Mouse (Mus musculus) CH12.LX (cell line): ENCODE results near the gene Olfr108. TPM values are rescaled to one million over a fixed set of nuclear protein-coding genes. Genes with fewer than 3 reads are reported as not detected.

Experiments used
- DNase-seq: peaks from one replicate; pipeline ENCODE4 v3.0.0-alpha.2; 2013; ENCODE audit errors: extremely low read depth
- H3K27ac ChIP-seq: 2 replicates; pipeline ENCODE4 v1.5.1; 2012; ENCODE audit warnings: low read depth, mild to moderate bottlenecking, control low read depth, moderate library complexity; ENCODE audit not compliant: insufficient read depth
- H3K27me3 ChIP-seq: replicated peaks from 2 replicates; pipeline ENCODE3; 2012; ENCODE audit warnings: inconsistent platforms
- H3K36me3 ChIP-seq, 2 experiments: replicated peaks in 1 of 2; 2 replicates each; pipeline versions ENCODE3 to v1.6.1; 2012; ENCODE audit warnings: inconsistent platforms in 1 of 2, low read length in 1 of 2, mild to moderate bottlenecking in 1 of 2, mixed read lengths in 1 of 2, moderate library complexity in 1 of 2; ENCODE audit not compliant: control insufficient read depth in 1 of 2, insufficient read depth in 1 of 2
- H3K4me1 ChIP-seq, 2 experiments: 2 replicates each; pipeline ENCODE4 v1.6.1; 2012; ENCODE audit warnings: inconsistent platforms in 1 of 2, moderate library complexity in 1 of 2; ENCODE audit not compliant: insufficient read depth in 2 of 2, control insufficient read depth in 1 of 2
- H3K4me2 ChIP-seq: 2 replicates; pipeline ENCODE4 v1.6.1; 2012; ENCODE audit warnings: low read depth, mild to moderate bottlenecking, control low read depth; ENCODE audit not compliant: poor library complexity, insufficient read depth, severe bottlenecking
- H3K4me3 ChIP-seq, 3 experiments: fragments of 150-350 bp in 1 of 3; sonication (generic) in 1 of 3; replicated peaks in 1 of 3; 2 replicates each; pipeline versions ENCODE3 to v1.5.1; 2011 to 2012; ENCODE audit warnings: low read depth in 2 of 3, low read length in 2 of 3, mild to moderate bottlenecking in 2 of 3, moderate library complexity in 2 of 3, control low read depth in 1 of 3, improper control_type of control experiment in 1 of 3, inconsistent platforms in 1 of 3, mixed read lengths in 1 of 3; ENCODE audit not compliant: poor library complexity in 1 of 3
- H3K79me2 ChIP-seq: replicated peaks from 2 replicates; pipeline ENCODE4 v1.6.1; 2012; ENCODE audit warnings: mild to moderate bottlenecking, moderate library complexity; ENCODE audit not compliant: control insufficient read depth, poor library complexity, insufficient read depth, severe bottlenecking; ENCODE audit errors: extremely low read depth
- H3K9ac ChIP-seq: 2 replicates; pipeline ENCODE4 v1.6.1; 2012; ENCODE audit warnings: low read depth, mild to moderate bottlenecking, control low read depth, moderate library complexity; ENCODE audit not compliant: insufficient read depth
- H3K9me3 ChIP-seq: replicated peaks from 2 replicates; pipeline ENCODE3; 2012; ENCODE audit warnings: low read length, inconsistent platforms, mixed read lengths
- CHD1 ChIP-seq: IDR thresholded peaks from 2 replicates; pipeline ENCODE4 v1.6.1; 2012; ENCODE audit warnings: low read depth, low read length, improper control_type of control experiment, inconsistent platforms
- E2F4 ChIP-seq: IDR thresholded peaks from 2 replicates; pipeline ENCODE4 v1.6.1; 2011; ENCODE audit warnings: low read depth, low read length, improper control_type of control experiment; ENCODE audit not compliant: insufficient replicate concordance
- ELF1 ChIP-seq: IDR thresholded peaks from 2 replicates; pipeline ENCODE4 v1.6.1; 2014; ENCODE audit warnings: low read depth, mild to moderate bottlenecking, inconsistent platforms, low read length, improper control_type of control experiment
- GABPA ChIP-seq: IDR thresholded peaks from 2 replicates; pipeline ENCODE4 v1.6.1; 2012; ENCODE audit warnings: low read depth, low read length, improper control_type of control experiment, inconsistent platforms; ENCODE audit not compliant: insufficient replicate concordance
- HCFC1 ChIP-seq: IDR thresholded peaks from 2 replicates; pipeline ENCODE4 v1.6.1; 2012; ENCODE audit warnings: low read depth, mild to moderate bottlenecking, inconsistent platforms, low read length, improper control_type of control experiment
- IRF4 ChIP-seq: IDR thresholded peaks from 2 replicates; pipeline ENCODE4 v1.6.1; 2014; ENCODE audit warnings: low read depth, mild to moderate bottlenecking, inconsistent platforms, low read length, improper control_type of control experiment
- MAFK ChIP-seq: IDR thresholded peaks from 2 replicates; pipeline ENCODE4 v1.6.1; 2011; ENCODE audit warnings: low read length, improper control_type of control experiment; ENCODE audit not compliant: insufficient replicate concordance
- MAZ ChIP-seq: IDR thresholded peaks from 2 replicates; pipeline ENCODE4 v1.6.1; 2012; ENCODE audit warnings: low read depth, mild to moderate bottlenecking, inconsistent platforms, low read length, improper control_type of control experiment, moderate library complexity
- MEF2A ChIP-seq: IDR thresholded peaks from 2 replicates; pipeline ENCODE4 v1.6.1; 2014; ENCODE audit warnings: low read depth, mild to moderate bottlenecking, inconsistent platforms, low read length, improper control_type of control experiment, borderline replicate concordance
- NELFE ChIP-seq: IDR thresholded peaks from 2 replicates; pipeline ENCODE4 v1.6.1; 2011; ENCODE audit warnings: low read depth, low read length, improper control_type of control experiment
- NRF1 ChIP-seq: IDR thresholded peaks from 2 replicates; pipeline ENCODE4 v1.6.1; 2014; ENCODE audit warnings: low read depth, mild to moderate bottlenecking, inconsistent platforms, low read length, improper control_type of control experiment, moderate library complexity
- RAD21 ChIP-seq: IDR thresholded peaks from 2 replicates; pipeline ENCODE4 v1.6.1; 2011; ENCODE audit warnings: low read depth, mild to moderate bottlenecking, low read length, improper control_type of control experiment, moderate library complexity
- RCOR1 ChIP-seq: conservative IDR thresholded peaks from 2 replicates; pipeline ENCODE4 v1.6.1; 2012; ENCODE audit warnings: low read depth, mild to moderate bottlenecking, inconsistent platforms, low read length, improper control_type of control experiment
- TBP ChIP-seq: conservative IDR thresholded peaks from 2 replicates; pipeline ENCODE4 v1.6.1; 2011; ENCODE audit warnings: low read depth, low read length, improper control_type of control experiment
- TCF12 ChIP-seq: IDR thresholded peaks from 2 replicates; pipeline ENCODE4 v1.6.1; 2014; ENCODE audit warnings: low read depth, mild to moderate bottlenecking, inconsistent platforms, low read length, improper control_type of control experiment
- USF2 ChIP-seq: conservative IDR thresholded peaks from 2 replicates; pipeline ENCODE4 v1.6.1; 2011; ENCODE audit warnings: low read depth, low read length, improper control_type of control experiment
- ZC3H11A ChIP-seq: IDR thresholded peaks from 2 replicates; pipeline ENCODE4 v1.6.1; 2012; ENCODE audit warnings: low read depth, mild to moderate bottlenecking, inconsistent platforms, low read length, improper control_type of control experiment
- ZMIZ1 ChIP-seq: IDR thresholded peaks from 2 replicates; pipeline ENCODE4 v1.6.1; 2012; ENCODE audit warnings: low read depth, mild to moderate bottlenecking, inconsistent platforms, low read length, improper control_type of control experiment
- ZNF384 ChIP-seq: IDR thresholded peaks from 2 replicates; pipeline ENCODE4 v1.6.1; 2012; ENCODE audit warnings: low read depth, low read length, improper control_type of control experiment, inconsistent platforms
- dilution Hi-C: fragments of 300-500 bp; cut with MboI; formaldehyde crosslinking; loops from 2 replicates; pipeline ENCODE4 v1.14.3; 2020; ENCODE audit warnings: low sequenced_read_pairs; ENCODE audit not compliant: extremely low pct_unique_long_range_greater_than_20kb, extremely low pct_ligation_motif_present
- in situ Hi-C: fragments of 300-500 bp; cut with MboI; formaldehyde crosslinking; loops from 3 replicates; pipeline ENCODE4 v1.14.3; 2019; ENCODE audit warnings: low sequenced_read_pairs, low pct_ligation_motif_present, low pct_unique_long_range_greater_than_20kb, mixed read lengths
- polyA plus RNA-seq: library from polyadenylated mRNA; unstranded; fragments of >175 nt; gene quantifications from 2 replicates; pipeline ENCODE4 v1.2.1, GENCODE M21; 2012; ENCODE audit warnings: low read depth; ENCODE audit not compliant: insufficient read length
- total RNA-seq, 2 experiments: library from RNA; depleted of rRNA; stranded (reverse); fragments of 300-350 nt in 1 of 2; fragments of >200 nt in 1 of 2; gene quantifications; 2 replicates each; pipeline ENCODE4 v1.2.3; 2012 to 2014

The Olfr108 gene
- total and polyA plus RNA-seq, 3 experiments: not detected

GRCm38 (mm10) chr17:37413380-37413779, 31.9 kb upstream of the Olfr108 start:
- no peak for TF ChIP-seq IRF4
- TF ChIP-seq NRF1: no peak
- no peak overlapping the region for H3K4me2 ChIP-seq
- no peaks in the 10 kb centered on the region for H3K9me3 ChIP-seq
- H3K79me2 ChIP-seq: no peaks in the 10 kb centered on the region
- no peak overlapping the region for H3K27ac ChIP-seq
- no peak overlapping the region for H3K9ac ChIP-seq
- DNase-seq: no peak
- H3K4me3 ChIP-seq: no peak overlapping the region
- in situ Hi-C loops: no loop called here
- H3K27me3 ChIP-seq: no peaks in the 10 kb centered on the region
- no peaks in the 10 kb centered on the region for H3K36me3 ChIP-seq
- H3K4me1 ChIP-seq: no peaks in the 10 kb centered on the region
- dilution Hi-C loops: no loop called here

GRCm38 (mm10) chr17:37458616-37459015, 13.3 kb downstream of the Olfr108 start, which contains the start of gene Olfr109:
Gene Olfr109 (plus strand): TSS chr17:37458916.
- dilution Hi-C loops (no loop called here), in situ Hi-C loops (no loop called here)
- Histone ChIP-seq H3K4me3 (no peak within 1 kb of the TSS), H3K27ac (no peak within 1 kb of the TSS), H3K9ac (no peak within 1 kb of the TSS), H3K36me3 (no peaks in the 10 kb centered on the region), H3K27me3 (no peaks in the 10 kb centered on the region), H3K4me2 (no peak within 1 kb of the TSS), H3K9me3 (no peaks in the 10 kb centered on the region), H3K79me2 (no peaks in the 10 kb centered on the region), H3K4me1 (no peaks in the 10 kb centered on the region)
- DNase-seq: no peak
- TF ChIP-seq TBP (no peak), CHD1 (no peak), ZC3H11A (no peak), RCOR1 (no peak), ZNF384 (no peak), E2F4 (no peak), MAFK (no peak), ELF1 (no peak), NELFE (no peak), HCFC1 (no peak), MEF2A (no peak), GABPA (no peak), ZMIZ1 (no peak), USF2 (no peak), TCF12 (no peak), MAZ (no peak), RAD21 (no peak)
